Mouse (Mus musculus) megakaryocyte-erythroid progenitor cell, adult 5-6 weeks (primary cell): ENCODE measurements around the gene Zfp597. TPM values are rescaled to one million over a fixed set of nuclear protein-coding genes. Genes with fewer than 3 reads are reported as not detected.

Experiments
- ATAC-seq: replicated peaks from 2 replicates; pipeline ENCODE4 v1.8.0; 2016; ENCODE audit warnings: mild to moderate bottlenecking, inconsistent platforms; ENCODE audit not compliant: severe bottlenecking, poor library complexity, low FRiP score, low TSS enrichment
- total RNA-seq, 2 experiments: library from RNA; stranded (forward) in 1 of 2; stranded (reverse) in 1 of 2; fragments of 200-1000, 215-1000 nt in 1 of 2; fragments of >200 nt in 1 of 2; fragmentation: Nextera tagmentation in 1 of 2; gene quantifications; 2 replicates each; pipeline ENCODE4 v1.2.3; 2014 to 2017

The Zfp597 gene
- total RNA-seq (2014; fragmentation: Nextera tagmentation): 6.8 and 15.6 TPM in 2 replicates
- total RNA-seq (2017): 11.2 and 11.8 TPM in 2 replicates

- ATAC-seq: peak; percentile 98
These were observed at the start of gene Zfp597, which contains the start of gene Gm20695 for GRCm38 (mm10) chr16:3884201-3885064. Gene Zfp597, minus strand, starts transcription at chr16:3884561. Gene Gm20695, plus strand, starts transcription at chr16:3884648.

- no peak for ATAC-seq
These were observed 49.7 kb upstream of the Zfp597 start for GRCm38 (mm10) chr16:3934091-3934490.

GRCm38 (mm10) chr16:3933536-3933935 lies 49.2 kb upstream of the Zfp597 start:
- ATAC-seq: no peak

- ATAC-seq: no peak
These were observed 44.8 kb upstream of the Zfp597 start for GRCm38 (mm10) chr16:3929151-3929550.

GRCm38 (mm10) chr16:3928582-3928981 lies 44.2 kb upstream of the Zfp597 start:
- no peak for ATAC-seq

GRCm38 (mm10) chr16:3923966-3924365 lies 39.6 kb upstream of the Zfp597 start:
- no peak for ATAC-seq

GRCm38 (mm10) chr16:3923515-3923914 lies 39.2 kb upstream of the Zfp597 start:
- ATAC-seq: no peak

- no peak for ATAC-seq
These were observed 36.4 kb upstream of the Zfp597 start for GRCm38 (mm10) chr16:3920756-3921155.

GRCm38 (mm10) chr16:3909118-3909517 lies 24.8 kb upstream of the Zfp597 start:
- no peak for ATAC-seq

- ATAC-seq: peak; percentile 92
These were observed 24.3 kb upstream of the Zfp597 start, which contains the start of the genes 1700037C18Rik and Cluap1 for GRCm38 (mm10) chr16:3908537-3909111. Gene 1700037C18Rik, minus strand, starts transcription at chr16:3908689. Gene Cluap1, plus strand, starts transcription at chr16:3908801.

GRCm38 (mm10) chr16:3907471-3907870 lies 23.1 kb upstream of the Zfp597 start:
- no peak for ATAC-seq

GRCm38 (mm10) chr16:3896553-3896952 lies 12.2 kb upstream of the Zfp597 start:
- no peak for ATAC-seq

- no peak for ATAC-seq
These were observed 11.7 kb upstream of the Zfp597 start for GRCm38 (mm10) chr16:3896046-3896445.

- peak; percentile 83 for ATAC-seq
These were observed 10.9 kb upstream of the Zfp597 start for GRCm38 (mm10) chr16:3895173-3895792.

GRCm38 (mm10) chr16:3893739-3894138 lies 9.4 kb upstream of the Zfp597 start:
- ATAC-seq: no peak

GRCm38 (mm10) chr16:3891621-3892295 lies 7.4 kb upstream of the Zfp597 start:
- no peak for ATAC-seq

- ATAC-seq: no peak
These were observed 807 bp upstream of the Zfp597 start for GRCm38 (mm10) chr16:3885065-3885670.

GRCm38 (mm10) chr16:3876346-3876745 lies 8.0 kb downstream of the Zfp597 start:
- ATAC-seq: no peak
